Mouse (Mus musculus): ENCODE data around the gene Csrnp1.
A peak's percentile ranks its signal among the peaks of the same experiment; 100 is the strongest.

Csrnp1 gene

GRCm38 (mm10) chr9:120002893-120003292 lies 18.4 kb upstream of the Csrnp1 start:
- no peak for DNase-seq (ENCODE audit: extremely low spot score)

GRCm38 (mm10) chr9:120001945-120002725 lies 17.7 kb upstream of the Csrnp1 start:
- peak; percentile 88 for DNase-seq (ENCODE audit: extremely low spot score)

- DNase-seq (ENCODE audit: extremely low spot score), result no peak
These were observed 16.3 kb upstream of the Csrnp1 start for GRCm38 (mm10) chr9:120000761-120001160.

- DNase-seq (ENCODE audit: extremely low spot score), result no peak
These were observed 15.2 kb upstream of the Csrnp1 start for GRCm38 (mm10) chr9:119999636-120000035.

GRCm38 (mm10) chr9:119998776-119999175 lies 14.3 kb upstream of the Csrnp1 start:
- DNase-seq (ENCODE audit: extremely low spot score), result no peak

- DNase-seq (ENCODE audit: extremely low spot score), result no peak
These were observed 11.6 kb upstream of the Csrnp1 start for GRCm38 (mm10) chr9:119996080-119996479.

- no peak for DNase-seq (ENCODE audit: extremely low spot score)
These were observed 9.7 kb upstream of the Csrnp1 start for GRCm38 (mm10) chr9:119994207-119994606.

- no peak for DNase-seq (ENCODE audit: extremely low spot score)
These were observed 8.8 kb upstream of the Csrnp1 start for GRCm38 (mm10) chr9:119993092-119993844.

GRCm38 (mm10) chr9:119991310-119991709 lies 6.9 kb upstream of the Csrnp1 start:
- DNase-seq (ENCODE audit: extremely low spot score), result no peak

GRCm38 (mm10) chr9:119988304-119988703 lies 3.8 kb upstream of the Csrnp1 start:
- DNase-seq (ENCODE audit: extremely low spot score), result no peak

- DNase-seq (ENCODE audit: extremely low spot score), result no peak
These were observed 1.6 kb upstream of the Csrnp1 start for GRCm38 (mm10) chr9:119985881-119986574.

GRCm38 (mm10) chr9:119983585-119984535 lies 598 bp downstream of the Csrnp1 start:
- peak; percentile 85 for DNase-seq (ENCODE audit: extremely low spot score)

- peak; percentile 33 for DNase-seq (ENCODE audit: extremely low spot score)
These were observed 1.4 kb downstream of the Csrnp1 start for GRCm38 (mm10) chr9:119982956-119983551.

- peak; percentile 64 for DNase-seq (ENCODE audit: extremely low spot score)
These were observed 2.1 kb downstream of the Csrnp1 start for GRCm38 (mm10) chr9:119982241-119982811.

- DNase-seq (ENCODE audit: extremely low spot score), result peak; percentile 82
These were observed 3.0 kb downstream of the Csrnp1 start for GRCm38 (mm10) chr9:119981183-119982179.

GRCm38 (mm10) chr9:119980770-119981182 lies 3.7 kb downstream of the Csrnp1 start:
- peak; percentile 50 for DNase-seq (ENCODE audit: extremely low spot score)

GRCm38 (mm10) chr9:119979749-119980148 lies 4.7 kb downstream of the Csrnp1 start:
- DNase-seq (ENCODE audit: extremely low spot score), result no peak

GRCm38 (mm10) chr9:119978811-119979441 lies 5.5 kb downstream of the Csrnp1 start:
- no peak for DNase-seq (ENCODE audit: extremely low spot score)

Data from embryo, embryonic 9.5 days (tissue).